Mouse (Mus musculus) heart, postnatal 0 days (tissue): ENCODE results near the gene Atxn1.

ENCODE experiments used
- CTCF ChIP-seq: IDR thresholded peaks from 2 replicates; pipeline ENCODE4 v1.5.1; 2016; ENCODE audit warnings: antibody characterized with exemption, control low read depth, low read depth
- EP300 ChIP-seq: IDR thresholded peaks from 2 replicates; pipeline ENCODE4 v1.6.1; 2016; ENCODE audit warnings: antibody characterized with exemption, low read depth

- no peak for TF ChIP-seq CTCF
- TF ChIP-seq EP300 = no peak
These were observed 284.2 kb downstream of the Atxn1 start for GRCm38 (mm10) chr13:45680651-45681050.
